Mouse (Mus musculus): ENCODE data around the gene Tmed5. TPM values are rescaled to one million over a fixed set of nuclear protein-coding genes. Genes with fewer than 3 reads are reported as not detected.

Gene Tmed5
- total and polyA plus RNA-seq, 3 experiments = 31.0 to 43.3 (median 40.3) TPM

- Histone ChIP-seq H3K9me3 (replicated peaks) (no peaks in the 10 kb centered on the region), H3K36me3 (replicated peaks) (peaks cover 73% of the 10 kb centered on the region), H3K4me3 (ENCODE audit: low read depth, low read length) (no peak overlapping the region), H3K27me3 (ENCODE audit: insufficient read depth, low read length) (no peaks in the 10 kb centered on the region), H3K4me1 (ENCODE audit: insufficient read depth, low read depth, low read length) (no peaks in the 10 kb centered on the region; the same call in 1 of the 2 replicates)
- DNase-seq (ENCODE audit: low spot score) = no peak
- TF ChIP-seq CTCF (IDR thresholded peaks at IDR 0.05; ENCODE audit: low read depth, low read length) (no peak), TAL1 (conservative IDR thresholded peaks at IDR 0.05; ENCODE audit: low read depth, low read length) (no peak), GATA2 (IDR thresholded peaks at IDR 0.05; ENCODE audit: borderline replicate concordance, low read depth, low read length) (no peak), GATA1 (IDR thresholded peaks at IDR 0.05; ENCODE audit: borderline replicate concordance, low read length) (no peak), POLR2AphosphoS5 (IDR thresholded peaks at IDR 0.05; ENCODE audit: insufficient replicate concordance, low read depth, low read length) (no peak)
- no peak for ATAC-seq (ENCODE audit: extremely low read depth, insufficient number of reproducible peaks, low FRiP score, poor library complexity, severe bottlenecking)
These were observed 47.0 kb downstream of the Tmed5 start for GRCm38 (mm10) chr5:108085440-108085839.

GRCm38 (mm10) chr5:108082380-108082779 lies 50.0 kb downstream of the Tmed5 start:
- no peak for ATAC-seq (ENCODE audit: extremely low read depth, insufficient number of reproducible peaks, low FRiP score, poor library complexity, severe bottlenecking)

GRCm38 (mm10) chr5:108079603-108080002 lies 52.8 kb downstream of the Tmed5 start:
- ATAC-seq (ENCODE audit: extremely low read depth, insufficient number of reproducible peaks, low FRiP score, poor library complexity, severe bottlenecking) (no peak), DNase-seq (ENCODE audit: low spot score) (no peak)
- no peaks in the 10 kb centered on the region for H3K27me3 ChIP-seq (ENCODE audit: insufficient read depth, low read length)
- TF ChIP-seq POLR2AphosphoS5 (IDR thresholded peaks at IDR 0.05; ENCODE audit: insufficient replicate concordance, low read depth, low read length) (no peak), GATA2 (IDR thresholded peaks at IDR 0.05; ENCODE audit: borderline replicate concordance, low read depth, low read length) (no peak), CTCF (IDR thresholded peaks at IDR 0.05; ENCODE audit: low read depth, low read length) (no peak), GATA1 (IDR thresholded peaks at IDR 0.05; ENCODE audit: borderline replicate concordance, low read length) (no peak), TAL1 (conservative IDR thresholded peaks at IDR 0.05; ENCODE audit: low read depth, low read length) (no peak)
- peaks cover 74% of the 10 kb centered on the region for H3K36me3 ChIP-seq (replicated peaks)
- no peaks in the 10 kb centered on the region for H3K9me3 ChIP-seq (replicated peaks)
- no peak overlapping the region for H3K4me3 ChIP-seq (ENCODE audit: low read depth, low read length)
- H3K4me1 ChIP-seq (ENCODE audit: insufficient read depth, low read depth, low read length) = peaks cover 7% of the 10 kb centered on the region; the same call in 1 of the 2 replicates

More at GRCm38 (mm10) chr5:108082380-108082779, 50.0 kb downstream of the Tmed5 start:
- TF ChIP-seq GATA2 (IDR thresholded peaks at IDR 0.05; ENCODE audit: borderline replicate concordance, low read depth, low read length) (no peak), POLR2AphosphoS5 (IDR thresholded peaks at IDR 0.05; ENCODE audit: insufficient replicate concordance, low read depth, low read length) (no peak), GATA1 (IDR thresholded peaks at IDR 0.05; ENCODE audit: borderline replicate concordance, low read length) (no peak), TAL1 (conservative IDR thresholded peaks at IDR 0.05; ENCODE audit: low read depth, low read length) (no peak), CTCF (IDR thresholded peaks at IDR 0.05; ENCODE audit: low read depth, low read length) (no peak)
- Histone ChIP-seq H3K4me1 (ENCODE audit: insufficient read depth, low read depth, low read length) (peaks cover 6% of the 10 kb centered on the region; the same call in 1 of the 2 replicates), H3K36me3 (replicated peaks) (peaks cover 73% of the 10 kb centered on the region), H3K9me3 (replicated peaks) (no peaks in the 10 kb centered on the region), H3K27me3 (ENCODE audit: insufficient read depth, low read length) (no peaks in the 10 kb centered on the region), H3K4me3 (ENCODE audit: low read depth, low read length) (no peak overlapping the region)
- DNase-seq (ENCODE audit: low spot score) = no peak

GRCm38 (mm10) chr5:108076833-108077540 lies 55.4 kb downstream of the Tmed5 start:
- H3K36me3 ChIP-seq (replicated peaks) = peaks cover 83% of the 10 kb centered on the region
- H3K4me1 ChIP-seq (ENCODE audit: insufficient read depth, low read depth, low read length) = peaks cover 7% of the 10 kb centered on the region; the same call in 1 of the 2 replicates
- ATAC-seq (ENCODE audit: extremely low read depth, insufficient number of reproducible peaks, low FRiP score, poor library complexity, severe bottlenecking) = no peak
- H3K9me3 ChIP-seq (replicated peaks) = no peaks in the 10 kb centered on the region
- no peak for DNase-seq (ENCODE audit: low spot score)
- H3K4me3 ChIP-seq (ENCODE audit: low read depth, low read length) = no peak overlapping the region
- TF ChIP-seq CTCF (IDR thresholded peaks at IDR 0.05; ENCODE audit: low read depth, low read length) (no peak), GATA2 (IDR thresholded peaks at IDR 0.05; ENCODE audit: borderline replicate concordance, low read depth, low read length) (no peak), GATA1 (IDR thresholded peaks at IDR 0.05; ENCODE audit: borderline replicate concordance, low read length) (no peak), TAL1 (conservative IDR thresholded peaks at IDR 0.05; ENCODE audit: low read depth, low read length) (no peak), POLR2AphosphoS5 (IDR thresholded peaks at IDR 0.05; ENCODE audit: insufficient replicate concordance, low read depth, low read length) (no peak)
- no peaks in the 10 kb centered on the region for H3K27me3 ChIP-seq (ENCODE audit: insufficient read depth, low read length)

- DNase-seq (ENCODE audit: low spot score) (no peak), ATAC-seq (ENCODE audit: extremely low read depth, insufficient number of reproducible peaks, low FRiP score, poor library complexity, severe bottlenecking) (no peak)
- Histone ChIP-seq H3K9me3 (replicated peaks) (no peaks in the 10 kb centered on the region), H3K27me3 (ENCODE audit: insufficient read depth, low read length) (no peaks in the 10 kb centered on the region), H3K4me1 (ENCODE audit: insufficient read depth, low read depth, low read length) (peaks cover 7% of the 10 kb centered on the region; the same call in 1 of the 2 replicates), H3K4me3 (ENCODE audit: low read depth, low read length) (no peak overlapping the region), H3K36me3 (replicated peaks) (peaks cover 84% of the 10 kb centered on the region)
- no peak for TF ChIP-seq TAL1 (conservative IDR thresholded peaks at IDR 0.05; ENCODE audit: low read depth, low read length)
- TF ChIP-seq POLR2AphosphoS5 (IDR thresholded peaks at IDR 0.05; ENCODE audit: insufficient replicate concordance, low read depth, low read length) = no peak
- no peak for TF ChIP-seq GATA1 (IDR thresholded peaks at IDR 0.05; ENCODE audit: borderline replicate concordance, low read length)
- TF ChIP-seq CTCF (IDR thresholded peaks at IDR 0.05; ENCODE audit: low read depth, low read length) = no peak
- TF ChIP-seq GATA2 (IDR thresholded peaks at IDR 0.05; ENCODE audit: borderline replicate concordance, low read depth, low read length) = no peak
These were observed 56.2 kb downstream of the Tmed5 start for GRCm38 (mm10) chr5:108076241-108076640.

- DNase-seq (ENCODE audit: low spot score) (no peak), ATAC-seq (ENCODE audit: extremely low read depth, insufficient number of reproducible peaks, low FRiP score, poor library complexity, severe bottlenecking) (no peak)
- Histone ChIP-seq H3K36me3 (replicated peaks) (peaks cover 89% of the 10 kb centered on the region), H3K27me3 (ENCODE audit: insufficient read depth, low read length) (no peaks in the 10 kb centered on the region), H3K9me3 (replicated peaks) (no peaks in the 10 kb centered on the region), H3K4me1 (ENCODE audit: insufficient read depth, low read depth, low read length) (peaks cover 2% of the 10 kb centered on the region; the same call in 1 of the 2 replicates), H3K4me3 (ENCODE audit: low read depth, low read length) (no peak overlapping the region)
- TF ChIP-seq POLR2AphosphoS5 (IDR thresholded peaks at IDR 0.05; ENCODE audit: insufficient replicate concordance, low read depth, low read length) = no peak
- no peak for TF ChIP-seq TAL1 (conservative IDR thresholded peaks at IDR 0.05; ENCODE audit: low read depth, low read length)
- no peak for TF ChIP-seq GATA1 (IDR thresholded peaks at IDR 0.05; ENCODE audit: borderline replicate concordance, low read length)
- no peak for TF ChIP-seq GATA2 (IDR thresholded peaks at IDR 0.05; ENCODE audit: borderline replicate concordance, low read depth, low read length)
- no peak for TF ChIP-seq CTCF (IDR thresholded peaks at IDR 0.05; ENCODE audit: low read depth, low read length)
These were observed 60.1 kb downstream of the Tmed5 start for GRCm38 (mm10) chr5:108072301-108072700.
